Mouse (Mus musculus) lung, postnatal 4 days (tissue): ENCODE data around the gene Ripor3.
A peak's percentile ranks its signal among the peaks of the same experiment; 100 is the strongest.
"Not testable (repeated sequence)": the region's sequence is repeated elsewhere in the genome, so short reads cannot be mapped to it uniquely, and the experiment has no call there.

Experiments
- DNase-seq, 2 experiments: peaks; one replicate each; pipeline ENCODE4 v3.0.0; 2021

Gene Ripor3

GRCm38 (mm10) chr2:168009936-168010668, at the start of gene Ripor3:
Gene Ripor3 (minus strand): TSS chr2:168010618.
- DNase-seq: peak; percentile 83 to 88

GRCm38 (mm10) chr2:168059200-168059790, 48.9 kb upstream of the Ripor3 start:
- no peak for DNase-seq

GRCm38 (mm10) chr2:168058488-168059199, 48.2 kb upstream of the Ripor3 start:
- DNase-seq: peak in 1 of 2 experiments; percentile 59

- not testable (repeated sequence) for DNase-seq
These were observed 47.5 kb upstream of the Ripor3 start for GRCm38 (mm10) chr2:168057876-168058275.

- peak in 1 of 2 experiments; percentile 43 for DNase-seq
These were observed 46.2 kb upstream of the Ripor3 start for GRCm38 (mm10) chr2:168056666-168056933.

GRCm38 (mm10) chr2:168055910-168056665, 45.7 kb upstream of the Ripor3 start:
- DNase-seq: peak in 1 of 2 experiments; percentile 45

- DNase-seq: no peak
These were observed 43.7 kb upstream of the Ripor3 start for GRCm38 (mm10) chr2:168054142-168054541.

- peak; percentile 51 to 72 for DNase-seq
These were observed 42.3 kb upstream of the Ripor3 start for GRCm38 (mm10) chr2:168052689-168053088.

GRCm38 (mm10) chr2:168052156-168052555, 41.7 kb upstream of the Ripor3 start:
- DNase-seq: no peak

- peak; percentile 42 to 46 for DNase-seq
These were observed 39.9 kb upstream of the Ripor3 start for GRCm38 (mm10) chr2:168050000-168050942.

- DNase-seq: no peak
These were observed 38.7 kb upstream of the Ripor3 start for GRCm38 (mm10) chr2:168049002-168049635.

- DNase-seq: no peak
These were observed 36.0 kb upstream of the Ripor3 start for GRCm38 (mm10) chr2:168046467-168046866.

GRCm38 (mm10) chr2:168045771-168046170, 35.4 kb upstream of the Ripor3 start:
- peak; percentile 21 to 54 for DNase-seq

GRCm38 (mm10) chr2:168045357-168045756, 34.9 kb upstream of the Ripor3 start:
- DNase-seq: no peak

GRCm38 (mm10) chr2:168044681-168045287, 34.4 kb upstream of the Ripor3 start:
- no peak for DNase-seq

GRCm38 (mm10) chr2:168042019-168042418, 31.6 kb upstream of the Ripor3 start:
- no peak for DNase-seq

GRCm38 (mm10) chr2:168040751-168041150, 30.3 kb upstream of the Ripor3 start:
- DNase-seq: no peak

- peak in 1 of 2 experiments; percentile 49 for DNase-seq
These were observed 26.6 kb upstream of the Ripor3 start for GRCm38 (mm10) chr2:168037063-168037462.

GRCm38 (mm10) chr2:168035907-168036306, 25.5 kb upstream of the Ripor3 start:
- DNase-seq: no peak

GRCm38 (mm10) chr2:168033905-168034304, 23.5 kb upstream of the Ripor3 start:
- no peak for DNase-seq

- no peak for DNase-seq
These were observed 21.4 kb upstream of the Ripor3 start for GRCm38 (mm10) chr2:168031842-168032241.
